Mouse (Mus musculus) CH12.LX (cell line): ENCODE results near the gene Pdyn. TPM values are rescaled to one million over a fixed set of nuclear protein-coding genes. Genes with fewer than 3 reads are reported as not detected.

Experiments
- DNase-seq: peaks from one replicate; pipeline ENCODE4 v3.0.0-alpha.2; 2013; ENCODE audit errors: extremely low read depth
- H3K27ac ChIP-seq: 2 replicates; pipeline ENCODE4 v1.5.1; 2012; ENCODE audit warnings: low read depth, mild to moderate bottlenecking, control low read depth, moderate library complexity; ENCODE audit not compliant: insufficient read depth
- H3K27me3 ChIP-seq: replicated peaks from 2 replicates; pipeline ENCODE3; 2012; ENCODE audit warnings: inconsistent platforms
- H3K36me3 ChIP-seq, 2 experiments: replicated peaks in 1 of 2; 2 replicates each; pipeline versions ENCODE3 to v1.6.1; 2012; ENCODE audit warnings: inconsistent platforms in 1 of 2, low read length in 1 of 2, mild to moderate bottlenecking in 1 of 2, mixed read lengths in 1 of 2, moderate library complexity in 1 of 2; ENCODE audit not compliant: control insufficient read depth in 1 of 2, insufficient read depth in 1 of 2
- H3K4me1 ChIP-seq, 2 experiments: 2 replicates each; pipeline ENCODE4 v1.6.1; 2012; ENCODE audit warnings: inconsistent platforms in 1 of 2, moderate library complexity in 1 of 2; ENCODE audit not compliant: insufficient read depth in 2 of 2, control insufficient read depth in 1 of 2
- H3K4me2 ChIP-seq: 2 replicates; pipeline ENCODE4 v1.6.1; 2012; ENCODE audit warnings: low read depth, mild to moderate bottlenecking, control low read depth; ENCODE audit not compliant: poor library complexity, insufficient read depth, severe bottlenecking
- H3K4me3 ChIP-seq, 3 experiments: fragments of 150-350 bp in 1 of 3; sonication (generic) in 1 of 3; replicated peaks in 1 of 3; 2 replicates each; pipeline versions ENCODE3 to v1.5.1; 2011 to 2012; ENCODE audit warnings: low read depth in 2 of 3, low read length in 2 of 3, mild to moderate bottlenecking in 2 of 3, moderate library complexity in 2 of 3, control low read depth in 1 of 3, improper control_type of control experiment in 1 of 3, inconsistent platforms in 1 of 3, mixed read lengths in 1 of 3; ENCODE audit not compliant: poor library complexity in 1 of 3
- H3K79me2 ChIP-seq: replicated peaks from 2 replicates; pipeline ENCODE4 v1.6.1; 2012; ENCODE audit warnings: mild to moderate bottlenecking, moderate library complexity; ENCODE audit not compliant: control insufficient read depth, poor library complexity, insufficient read depth, severe bottlenecking; ENCODE audit errors: extremely low read depth
- H3K9ac ChIP-seq: 2 replicates; pipeline ENCODE4 v1.6.1; 2012; ENCODE audit warnings: low read depth, mild to moderate bottlenecking, control low read depth, moderate library complexity; ENCODE audit not compliant: insufficient read depth
- H3K9me3 ChIP-seq: replicated peaks from 2 replicates; pipeline ENCODE3; 2012; ENCODE audit warnings: low read length, inconsistent platforms, mixed read lengths
- CTCF ChIP-seq, 2 experiments: IDR thresholded peaks in 1 of 2; conservative IDR thresholded peaks in 1 of 2; 2 replicates each; pipeline ENCODE4 v1.5.1; 2011 to 2012; ENCODE audit warnings: low read depth in 2 of 2, low read length in 2 of 2, improper control_type of control experiment in 1 of 2, inconsistent platforms in 1 of 2, mild to moderate bottlenecking in 1 of 2, moderate library complexity in 1 of 2
- ELF1 ChIP-seq: IDR thresholded peaks from 2 replicates; pipeline ENCODE4 v1.6.1; 2014; ENCODE audit warnings: low read depth, mild to moderate bottlenecking, inconsistent platforms, low read length, improper control_type of control experiment
- EP300 ChIP-seq: IDR thresholded peaks from 2 replicates; pipeline ENCODE4 v1.6.1; 2011; ENCODE audit warnings: low read length, improper control_type of control experiment
- JUND ChIP-seq: conservative IDR thresholded peaks from 2 replicates; pipeline ENCODE4 v1.6.1; 2011; ENCODE audit warnings: low read depth, low read length, improper control_type of control experiment
- MAFK ChIP-seq: IDR thresholded peaks from 2 replicates; pipeline ENCODE4 v1.6.1; 2011; ENCODE audit warnings: low read length, improper control_type of control experiment; ENCODE audit not compliant: insufficient replicate concordance
- MXI1 ChIP-seq: IDR thresholded peaks from 2 replicates; pipeline ENCODE4 v1.6.1; 2011; ENCODE audit warnings: mild to moderate bottlenecking, low read depth, low read length, improper control_type of control experiment
- MYC ChIP-seq: IDR thresholded peaks from 2 replicates; pipeline ENCODE4 v1.6.1; 2011; ENCODE audit warnings: low read depth, mild to moderate bottlenecking, improper control_type of control experiment, low read length
- PAX5 ChIP-seq: IDR thresholded peaks from 2 replicates; pipeline ENCODE4 v1.6.1; 2012; ENCODE audit warnings: low read length, inconsistent platforms, mixed read lengths
- POLR2A ChIP-seq: IDR thresholded peaks from 2 replicates; pipeline ENCODE4 v1.6.1; 2011; ENCODE audit warnings: low read depth, mild to moderate bottlenecking, improper control_type of control experiment, low read length
- RAD21 ChIP-seq: IDR thresholded peaks from 2 replicates; pipeline ENCODE4 v1.6.1; 2011; ENCODE audit warnings: low read depth, mild to moderate bottlenecking, low read length, improper control_type of control experiment, moderate library complexity
- SIN3A ChIP-seq: IDR thresholded peaks from 2 replicates; pipeline ENCODE4 v1.6.1; 2012; ENCODE audit warnings: low read length, improper control_type of control experiment, inconsistent platforms
- SMC3 ChIP-seq: IDR thresholded peaks from 2 replicates; pipeline ENCODE4 v1.6.1; 2011; ENCODE audit warnings: low read depth, low read length, improper control_type of control experiment
- USF1 ChIP-seq: IDR thresholded peaks from 2 replicates; pipeline ENCODE4 v1.6.1; 2014; ENCODE audit warnings: low read depth, mild to moderate bottlenecking, inconsistent platforms, low read length, improper control_type of control experiment
- dilution Hi-C: fragments of 300-500 bp; cut with MboI; formaldehyde crosslinking; loops from 2 replicates; pipeline ENCODE4 v1.14.3; 2020; ENCODE audit warnings: low sequenced_read_pairs; ENCODE audit not compliant: extremely low pct_unique_long_range_greater_than_20kb, extremely low pct_ligation_motif_present
- in situ Hi-C: fragments of 300-500 bp; cut with MboI; formaldehyde crosslinking; loops from 3 replicates; pipeline ENCODE4 v1.14.3; 2019; ENCODE audit warnings: low sequenced_read_pairs, low pct_ligation_motif_present, low pct_unique_long_range_greater_than_20kb, mixed read lengths
- polyA plus RNA-seq: library from polyadenylated mRNA; unstranded; fragments of >175 nt; gene quantifications from 2 replicates; pipeline ENCODE4 v1.2.1, GENCODE M21; 2012; ENCODE audit warnings: low read depth; ENCODE audit not compliant: insufficient read length
- total RNA-seq, 2 experiments: library from RNA; depleted of rRNA; stranded (reverse); fragments of 300-350 nt in 1 of 2; fragments of >200 nt in 1 of 2; gene quantifications; 2 replicates each; pipeline ENCODE4 v1.2.3; 2012 to 2014

The Pdyn gene
- total and polyA plus RNA-seq, 3 experiments = not detected

DNA sequence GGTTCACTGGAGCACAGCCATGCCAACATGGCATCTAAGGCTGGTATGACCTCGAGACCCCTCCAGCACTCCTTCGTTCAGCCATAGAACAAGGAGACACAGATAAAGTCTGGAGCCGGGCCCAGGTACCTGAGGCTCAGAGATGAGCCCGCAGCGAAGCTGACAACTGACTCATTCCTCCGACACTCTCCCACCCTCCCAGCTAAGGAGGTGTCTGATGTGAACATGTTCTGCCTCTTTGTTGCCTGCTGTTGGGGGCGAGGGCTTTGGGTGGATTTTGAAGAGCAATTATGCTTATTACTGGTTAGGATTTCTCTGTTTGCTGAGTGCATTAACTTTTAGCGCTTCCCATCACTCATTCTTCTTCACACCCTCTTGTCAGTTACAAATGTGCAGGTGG lies 34.4 kb upstream of the Pdyn start:
- Histone ChIP-seq H3K9ac (no peak overlapping the region), H3K27ac (no peak overlapping the region), H3K27me3 (peaks cover 27% of the 10 kb centered on the region), H3K79me2 (no peaks in the 10 kb centered on the region), H3K4me3 (no peak overlapping the region), H3K4me2 (no peak overlapping the region), H3K9me3 (no peaks in the 10 kb centered on the region), H3K4me1 (no peaks in the 10 kb centered on the region), H3K36me3 (no peaks in the 10 kb centered on the region)
- no peak for DNase-seq
- in situ Hi-C loops (no loop called here), dilution Hi-C loops (no loop called here)
- TF ChIP-seq EP300 (no peak), MYC (no peak), USF1 (no peak), ELF1 (no peak)

DNA sequence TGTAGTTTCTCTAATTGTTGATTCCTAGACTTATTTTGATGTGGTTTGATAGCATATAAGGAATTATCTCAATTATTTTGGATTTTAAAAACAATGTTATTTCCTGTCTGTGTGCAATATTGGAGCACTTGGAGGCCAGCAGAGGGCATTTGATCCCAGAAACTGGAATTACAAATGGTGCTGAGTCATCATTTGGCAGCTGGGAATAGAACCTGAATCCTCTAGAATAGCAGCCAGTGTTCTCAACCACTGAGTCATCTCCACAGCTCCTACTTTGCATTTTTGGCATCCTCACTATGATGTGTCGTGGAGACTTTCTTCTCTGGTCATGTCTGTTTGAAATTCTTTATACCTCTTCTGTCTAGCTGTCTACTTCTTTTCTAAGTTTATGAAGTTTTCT lies 30.0 kb upstream of the Pdyn start:
- Histone ChIP-seq H3K27ac (no peak overlapping the region), H3K4me3 (no peak overlapping the region), H3K36me3 (no peaks in the 10 kb centered on the region), H3K9me3 (no peaks in the 10 kb centered on the region), H3K4me2 (no peak overlapping the region), H3K79me2 (no peaks in the 10 kb centered on the region), H3K4me1 (no peaks in the 10 kb centered on the region), H3K27me3 (peaks cover 19% of the 10 kb centered on the region), H3K9ac (no peak overlapping the region)
- DNase-seq = no peak
- TF ChIP-seq EP300 (no peak), JUND (no peak), MAFK (peak; percentile 83)
- in situ Hi-C loops = no loop called here
- dilution Hi-C loops = no loop called here

- Histone ChIP-seq H3K9me3 (peaks cover 5% of the 10 kb centered on the region), H3K4me2 (no peak overlapping the region), H3K27me3 (peaks cover 89% of the 10 kb centered on the region), H3K4me3 (no peak overlapping the region), H3K9ac (no peak overlapping the region), H3K4me1 (no peaks in the 10 kb centered on the region), H3K79me2 (no peaks in the 10 kb centered on the region), H3K27ac (no peak overlapping the region), H3K36me3 (no peaks in the 10 kb centered on the region)
- peak; percentile 47 for DNase-seq
- TF ChIP-seq RAD21 = peak; percentile 40
- peak in 1 of 2 experiments; percentile 88; a peak in 2 of 4 replicates for TF ChIP-seq CTCF (conservative IDR thresholded peaks at IDR 0.05 in 1 of 2, IDR thresholded peaks at IDR 0.05 in 1 of 2; ENCODE audit: low read depth in 2 of 2, low read length in 2 of 2)
- TF ChIP-seq MXI1 = peak; percentile 16; the same call in 1 of the 2 replicates
- no peak for TF ChIP-seq PAX5
- no peak for TF ChIP-seq POLR2A
- peak; percentile 25; the same call in 1 of the 2 replicates for TF ChIP-seq SIN3A
- TF ChIP-seq SMC3 = peak; percentile 87
- dilution Hi-C loops (no loop called here), in situ Hi-C loops (no loop called here)
These were observed 16.0 kb upstream of the Pdyn start for GRCm38 (mm10) chr2:129715671-129716070.
